Mouse (Mus musculus): ENCODE measurements around the gene Trpc7. TPM values are rescaled to one million over a fixed set of nuclear protein-coding genes. Genes with fewer than 3 reads are reported as not detected.

Gene Trpc7
- polyA plus RNA-seq (2014; fragmentation: Nextera tagmentation; extraction: Ambion mirVana), result 4.3 and 4.4 TPM in 2 replicates

- Histone ChIP-seq H3K9me3 (ENCODE audit: control insufficient read depth, low read length) (no peaks in the 10 kb centered on the region), H3K4me1 (ENCODE audit: control insufficient read depth, insufficient read depth, low read length) (no peaks in the 10 kb centered on the region), H3K4me2 (ENCODE audit: low read length) (peak within 1 kb of the TSS; percentile 35), H3K36me3 (ENCODE audit: control insufficient read depth, insufficient read depth, low read length) (no peaks in the 10 kb centered on the region), H3K4me3 (replicated peaks; ENCODE audit: low read depth, low read length) (peak within 1 kb of the TSS; percentile 21), H3K27ac (replicated peaks; ENCODE audit: low read depth, low read length) (no peak within 1 kb of the TSS), H3K27me3 (ENCODE audit: control insufficient read depth, insufficient read depth, low read length) (no peaks in the 10 kb centered on the region), H3K9ac (replicated peaks; ENCODE audit: low read length) (peak within 1 kb of the TSS; percentile 29; the same call in 1 of the 2 replicates)
- WGBS, result 88% methylated on average over 3 of the region's 3 CpGs
- ATAC-seq (ENCODE audit: low FRiP score, low TSS enrichment), result no peak
- no peak for DNase-seq
Measured at GRCm38 (mm10) chr13:56895893-56896292, at the start of gene Trpc7. Trpc7 (minus strand) TSS chr13:56895993.

- Histone ChIP-seq H3K36me3 (ENCODE audit: control insufficient read depth, insufficient read depth, low read length) (no peaks in the 10 kb centered on the region), H3K27ac (replicated peaks; ENCODE audit: low read depth, low read length) (no peak overlapping the region), H3K4me1 (ENCODE audit: control insufficient read depth, insufficient read depth, low read length) (peaks cover 3% of the 10 kb centered on the region; the same call in 1 of the 2 replicates), H3K27me3 (ENCODE audit: control insufficient read depth, insufficient read depth, low read length) (peaks cover 10% of the 10 kb centered on the region; the same call in 1 of the 2 replicates), H3K9ac (replicated peaks; ENCODE audit: low read length) (no peak overlapping the region), H3K4me3 (replicated peaks; ENCODE audit: low read depth, low read length) (no peak overlapping the region), H3K9me3 (ENCODE audit: control insufficient read depth, low read length) (no peaks in the 10 kb centered on the region), H3K4me2 (ENCODE audit: low read length) (no peak overlapping the region)
- DNase-seq, result no peak
- no peak for ATAC-seq (ENCODE audit: low FRiP score, low TSS enrichment)
- WGBS, result 72% methylated on average over 11 of the region's 11 CpGs
Measured at GRCm38 (mm10) chr13:56939261-56939660, 43.5 kb upstream of the Trpc7 start.

GRCm38 (mm10) chr13:56933832-56934510 lies 38.2 kb upstream of the Trpc7 start:
- Histone ChIP-seq H3K4me1 (ENCODE audit: control insufficient read depth, insufficient read depth, low read length) (peaks cover 5% of the 10 kb centered on the region; the same call in 1 of the 2 replicates), H3K4me2 (ENCODE audit: low read length) (no peak overlapping the region), H3K9ac (replicated peaks; ENCODE audit: low read length) (no peak overlapping the region), H3K9me3 (ENCODE audit: control insufficient read depth, low read length) (no peaks in the 10 kb centered on the region), H3K27ac (replicated peaks; ENCODE audit: low read depth, low read length) (0 out of 2 replicates have a peak overlapping the region, but pooled peaks have one; percentile 49), H3K4me3 (replicated peaks; ENCODE audit: low read depth, low read length) (no peak overlapping the region), H3K36me3 (ENCODE audit: control insufficient read depth, insufficient read depth, low read length) (no peaks in the 10 kb centered on the region), H3K27me3 (ENCODE audit: control insufficient read depth, insufficient read depth, low read length) (peaks cover 10% of the 10 kb centered on the region; the same call in 1 of the 2 replicates)
- WGBS, result 20% methylated on average over 11 of the region's 11 CpGs
- DNase-seq (peak; percentile 77), ATAC-seq (ENCODE audit: low FRiP score, low TSS enrichment) (0 out of 2 replicates have a peak, but pooled peaks have one; percentile 20)

- Histone ChIP-seq H3K27me3 (ENCODE audit: control insufficient read depth, insufficient read depth, low read length) (peaks cover 2% of the 10 kb centered on the region; the same call in 1 of the 2 replicates), H3K4me1 (ENCODE audit: control insufficient read depth, insufficient read depth, low read length) (peaks cover 5% of the 10 kb centered on the region; the same call in 1 of the 2 replicates), H3K27ac (replicated peaks; ENCODE audit: low read depth, low read length) (no peak overlapping the region), H3K4me2 (ENCODE audit: low read length) (no peak overlapping the region), H3K36me3 (ENCODE audit: control insufficient read depth, insufficient read depth, low read length) (no peaks in the 10 kb centered on the region), H3K4me3 (replicated peaks; ENCODE audit: low read depth, low read length) (no peak overlapping the region), H3K9ac (replicated peaks; ENCODE audit: low read length) (no peak overlapping the region), H3K9me3 (ENCODE audit: control insufficient read depth, low read length) (no peaks in the 10 kb centered on the region)
- DNase-seq (no peak), ATAC-seq (ENCODE audit: low FRiP score, low TSS enrichment) (no peak)
- 98% methylated on average over 2 of the region's 2 CpGs for WGBS
Measured at GRCm38 (mm10) chr13:56930421-56930820, 34.6 kb upstream of the Trpc7 start.

- no peak for ATAC-seq (ENCODE audit: low FRiP score, low TSS enrichment)
- 87% methylated on average over 2 of the region's 2 CpGs for WGBS
Measured at GRCm38 (mm10) chr13:56922976-56923375, 27.2 kb upstream of the Trpc7 start.

GRCm38 (mm10) chr13:56921251-56921650 lies 25.5 kb upstream of the Trpc7 start:
- no peaks in the 10 kb centered on the region for H3K36me3 ChIP-seq (ENCODE audit: control insufficient read depth, insufficient read depth, low read length)
- ATAC-seq (ENCODE audit: low FRiP score, low TSS enrichment) (no peak), DNase-seq (no peak)
- H3K4me3 ChIP-seq (replicated peaks; ENCODE audit: low read depth, low read length), result no peak overlapping the region
- H3K27ac ChIP-seq (replicated peaks; ENCODE audit: low read depth, low read length), result no peak overlapping the region
- H3K4me1 ChIP-seq (ENCODE audit: control insufficient read depth, insufficient read depth, low read length), result 0 out of 2 replicates have a peak, but pooled peaks cover 8% of the 10 kb centered on the region
- no peak overlapping the region for H3K4me2 ChIP-seq (ENCODE audit: low read length)
- H3K27me3 ChIP-seq (ENCODE audit: control insufficient read depth, insufficient read depth, low read length), result no peaks in the 10 kb centered on the region
- H3K9me3 ChIP-seq (ENCODE audit: control insufficient read depth, low read length), result no peaks in the 10 kb centered on the region
- H3K9ac ChIP-seq (replicated peaks; ENCODE audit: low read length), result no peak overlapping the region
- 47% methylated on average over 3 of the region's 3 CpGs for WGBS

More at GRCm38 (mm10) chr13:56922976-56923375, 27.2 kb upstream of the Trpc7 start:
- Histone ChIP-seq H3K36me3 (ENCODE audit: control insufficient read depth, insufficient read depth, low read length) (no peaks in the 10 kb centered on the region), H3K27ac (replicated peaks; ENCODE audit: low read depth, low read length) (no peak overlapping the region), H3K27me3 (ENCODE audit: control insufficient read depth, insufficient read depth, low read length) (no peaks in the 10 kb centered on the region), H3K9me3 (ENCODE audit: control insufficient read depth, low read length) (no peaks in the 10 kb centered on the region), H3K4me2 (ENCODE audit: low read length) (no peak overlapping the region), H3K4me1 (ENCODE audit: control insufficient read depth, insufficient read depth, low read length) (0 out of 2 replicates have a peak, but pooled peaks cover 5% of the 10 kb centered on the region), H3K9ac (replicated peaks; ENCODE audit: low read length) (no peak overlapping the region), H3K4me3 (replicated peaks; ENCODE audit: low read depth, low read length) (no peak overlapping the region)
- no peak for DNase-seq

- Histone ChIP-seq H3K27me3 (ENCODE audit: control insufficient read depth, insufficient read depth, low read length) (no peaks in the 10 kb centered on the region), H3K4me1 (ENCODE audit: control insufficient read depth, insufficient read depth, low read length) (0 out of 2 replicates have a peak, but pooled peaks cover 4% of the 10 kb centered on the region), H3K4me3 (replicated peaks; ENCODE audit: low read depth, low read length) (no peak overlapping the region), H3K4me2 (ENCODE audit: low read length) (no peak overlapping the region), H3K36me3 (ENCODE audit: control insufficient read depth, insufficient read depth, low read length) (no peaks in the 10 kb centered on the region), H3K9me3 (ENCODE audit: control insufficient read depth, low read length) (no peaks in the 10 kb centered on the region), H3K27ac (replicated peaks; ENCODE audit: low read depth, low read length) (no peak overlapping the region), H3K9ac (replicated peaks; ENCODE audit: low read length) (no peak overlapping the region)
- 88% methylated on average over 7 of the region's 7 CpGs for WGBS
- DNase-seq (no peak), ATAC-seq (ENCODE audit: low FRiP score, low TSS enrichment) (no peak)
Measured at GRCm38 (mm10) chr13:56914721-56915120, 18.9 kb upstream of the Trpc7 start.

- H3K4me1 ChIP-seq (ENCODE audit: control insufficient read depth, insufficient read depth, low read length), result no peaks in the 10 kb centered on the region
- H3K36me3 ChIP-seq (ENCODE audit: control insufficient read depth, insufficient read depth, low read length), result no peaks in the 10 kb centered on the region
- no peaks in the 10 kb centered on the region for H3K9me3 ChIP-seq (ENCODE audit: control insufficient read depth, low read length)
- no peak for ATAC-seq (ENCODE audit: low FRiP score, low TSS enrichment)
- no peak overlapping the region for H3K4me3 ChIP-seq (replicated peaks; ENCODE audit: low read depth, low read length)
- peak; percentile 52 for DNase-seq
- H3K27me3 ChIP-seq (ENCODE audit: control insufficient read depth, insufficient read depth, low read length), result no peaks in the 10 kb centered on the region
- no peak overlapping the region for H3K27ac ChIP-seq (replicated peaks; ENCODE audit: low read depth, low read length)
- H3K9ac ChIP-seq (replicated peaks; ENCODE audit: low read length), result no peak overlapping the region
- WGBS, result 65% methylated on average over 12 of the region's 12 CpGs
- H3K4me2 ChIP-seq (ENCODE audit: low read length), result no peak overlapping the region
Measured at GRCm38 (mm10) chr13:56911093-56911492, 15.3 kb upstream of the Trpc7 start.

- H3K27me3 ChIP-seq (ENCODE audit: control insufficient read depth, insufficient read depth, low read length), result no peaks in the 10 kb centered on the region
- no peaks in the 10 kb centered on the region for H3K4me1 ChIP-seq (ENCODE audit: control insufficient read depth, insufficient read depth, low read length)
- peak overlapping the region; percentile 29; the same call in 1 of the 2 replicates for H3K9ac ChIP-seq (replicated peaks; ENCODE audit: low read length)
- DNase-seq, result peak; percentile 75
- no peaks in the 10 kb centered on the region for H3K9me3 ChIP-seq (ENCODE audit: control insufficient read depth, low read length)
- no peak overlapping the region for H3K27ac ChIP-seq (replicated peaks; ENCODE audit: low read depth, low read length)
- WGBS, result 3% methylated on average over 17 of the region's 17 CpGs
- ATAC-seq (ENCODE audit: low FRiP score, low TSS enrichment), result no peak
- peak overlapping the region; percentile 35 for H3K4me2 ChIP-seq (ENCODE audit: low read length)
- no peaks in the 10 kb centered on the region for H3K36me3 ChIP-seq (ENCODE audit: control insufficient read depth, insufficient read depth, low read length)
- H3K4me3 ChIP-seq (replicated peaks; ENCODE audit: low read depth, low read length), result peak overlapping the region; percentile 19
Measured at GRCm38 (mm10) chr13:56895386-56895785, 407 bp downstream of the Trpc7 start.

All from midbrain, embryonic 14.5 days (tissue).